Mouse (Mus musculus) induced T-regulatory cell, adult 2 months (primary cell): ENCODE data around the gene Nrcam.

Experiments
- DNase-seq: peaks from one replicate; pipeline ENCODE4 v3.0.0-alpha.2; 2012; ENCODE audit warnings: low read depth

The Nrcam gene

DNA sequence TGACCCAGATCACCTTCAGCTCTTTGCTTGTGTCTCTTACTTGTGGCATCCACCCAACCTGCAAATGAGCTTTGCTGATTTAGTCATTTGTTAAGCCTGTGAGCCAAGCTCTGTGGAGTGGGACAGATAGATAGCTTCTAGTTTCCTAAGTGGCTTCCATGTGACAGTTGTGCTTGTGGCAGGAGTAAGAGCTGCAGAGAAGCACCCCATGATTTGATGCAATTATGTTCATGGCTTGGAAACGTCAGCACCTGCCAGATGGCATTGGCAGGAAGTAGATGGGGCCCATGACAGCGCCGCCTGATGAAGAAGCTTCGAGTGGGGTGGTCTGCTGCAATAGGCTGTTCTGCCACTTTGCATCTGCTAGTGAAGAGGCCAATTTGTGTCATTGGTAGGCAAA is 186.4 kb downstream of the Nrcam start:
- DNase-seq: no peak

DNA sequence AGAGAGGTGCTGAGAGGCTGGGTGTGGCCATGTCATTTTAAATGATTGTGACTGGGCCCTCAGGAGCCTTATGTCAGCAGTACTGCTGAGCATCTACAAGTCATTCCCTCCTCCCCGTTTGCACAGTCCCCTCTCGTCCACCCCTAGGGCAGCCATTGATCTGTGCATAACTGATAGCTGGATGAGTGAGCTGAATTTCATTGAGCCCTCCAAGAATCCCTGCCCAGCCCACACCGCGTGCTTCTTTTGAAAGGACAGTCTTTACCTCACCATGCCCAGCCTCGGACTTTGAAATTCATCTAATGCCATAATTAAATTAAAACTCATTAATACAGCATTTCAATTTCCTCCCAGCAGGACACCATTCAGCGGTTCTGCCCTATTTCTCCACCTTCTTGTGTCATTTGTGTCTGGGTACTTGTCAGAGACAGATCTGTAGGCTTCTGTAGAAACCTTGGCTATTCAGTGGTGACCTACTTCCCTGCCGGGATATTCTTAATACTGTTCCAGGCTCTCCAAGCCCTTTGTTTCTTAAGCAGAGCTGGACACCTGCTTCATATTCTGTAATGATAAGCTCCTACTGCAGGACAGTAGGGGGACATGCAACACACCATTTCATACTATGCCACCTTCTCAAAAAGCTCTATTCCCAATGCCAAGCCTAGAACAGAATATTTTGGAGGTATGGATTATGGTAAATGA is 190.9 kb downstream of the Nrcam start:
- no peak for DNase-seq

DNA sequence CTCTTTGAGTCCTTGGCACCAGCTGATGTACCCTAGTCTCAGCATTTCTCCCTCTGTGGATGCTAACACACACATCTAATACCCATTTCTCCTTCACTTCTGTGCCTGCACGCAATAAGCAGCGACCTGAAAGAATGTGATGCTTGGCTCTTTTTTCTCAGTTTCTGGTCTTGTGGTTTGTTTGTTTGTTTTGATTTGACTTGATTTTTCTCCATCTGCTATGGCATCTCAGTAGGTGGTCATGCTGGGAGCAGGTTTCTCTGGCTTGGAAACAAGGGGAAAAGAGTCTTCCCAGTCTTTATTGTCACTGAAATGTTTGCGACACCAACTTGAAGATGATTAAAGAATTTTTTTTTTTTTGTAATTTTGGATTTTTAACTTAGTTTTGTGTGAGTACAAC is 192.8 kb downstream of the Nrcam start:
- no peak for DNase-seq

DNA sequence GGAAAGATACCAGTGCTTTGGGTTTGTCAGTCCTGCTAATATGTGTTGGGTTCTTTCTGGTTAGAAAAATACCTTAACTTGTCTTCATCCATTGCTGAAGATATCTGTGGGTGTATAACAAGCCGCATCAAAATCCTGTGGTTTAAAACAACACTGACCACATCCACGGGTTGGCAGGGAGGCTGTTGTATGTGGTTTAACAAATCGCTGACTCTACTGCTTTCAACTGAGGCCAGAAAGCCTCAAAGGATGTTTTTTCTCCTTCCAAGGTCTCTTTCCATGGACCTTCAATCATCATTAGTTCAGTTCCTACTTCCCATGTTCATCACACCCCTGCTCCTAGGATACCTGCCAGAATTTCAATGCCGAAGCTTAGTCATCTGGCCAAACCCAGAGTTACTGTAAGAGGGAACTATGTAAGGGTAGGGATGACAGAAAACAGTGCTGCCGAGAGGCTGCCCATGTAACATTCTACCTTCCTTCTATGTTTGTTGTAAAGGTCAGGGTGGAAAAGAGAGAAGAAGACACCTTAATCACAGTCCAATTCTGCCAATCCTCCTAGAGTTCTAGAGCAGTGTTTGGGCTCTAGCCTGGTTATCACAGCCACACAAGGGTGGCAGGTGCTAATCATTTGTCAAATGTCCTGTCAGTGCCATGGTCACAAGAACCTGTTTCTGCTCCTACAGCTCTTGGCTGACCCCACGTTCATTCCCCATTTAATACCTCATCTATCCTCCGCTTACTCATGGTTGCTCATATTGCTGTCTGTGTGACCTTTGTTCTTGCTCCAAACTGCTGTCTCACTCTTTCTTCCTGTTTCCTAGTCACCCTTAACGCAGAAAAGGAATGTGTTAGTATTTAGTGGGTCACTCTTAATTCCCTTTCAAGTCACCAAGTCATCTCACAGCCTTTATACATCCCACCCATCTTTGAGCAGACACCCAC is 196.2 kb downstream of the Nrcam start:
- DNase-seq: no peak

DNA sequence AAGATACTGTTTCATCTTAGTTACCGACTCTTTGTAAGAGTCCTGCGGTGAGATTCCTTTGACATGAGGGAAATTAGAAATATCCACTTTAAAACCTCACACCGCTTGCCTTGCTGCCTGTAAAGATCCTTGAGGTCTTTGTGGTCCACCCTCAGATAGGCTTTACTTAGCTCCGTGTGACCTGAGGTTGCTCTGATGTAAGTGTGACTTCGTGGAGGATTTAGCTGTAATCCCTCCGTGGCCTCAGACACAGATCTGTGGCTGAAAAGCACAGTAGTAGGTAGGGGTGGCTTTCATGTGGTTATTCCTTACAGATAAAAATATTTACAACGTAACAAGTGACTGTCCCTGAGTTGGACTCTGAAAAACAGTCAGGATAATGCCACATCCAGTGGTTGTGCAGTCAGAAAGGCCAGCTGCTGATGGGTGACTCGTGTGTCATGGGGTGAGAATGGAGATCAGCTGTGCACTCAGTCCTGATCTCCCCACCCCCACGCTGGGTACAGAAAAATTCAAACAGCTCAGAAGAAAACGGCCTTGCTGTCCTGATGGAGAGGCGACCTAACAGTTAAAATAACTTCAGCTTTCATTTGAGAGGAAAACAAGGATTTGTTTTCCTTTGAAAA is 199.8 kb downstream of the Nrcam start:
- DNase-seq: no peak

DNA sequence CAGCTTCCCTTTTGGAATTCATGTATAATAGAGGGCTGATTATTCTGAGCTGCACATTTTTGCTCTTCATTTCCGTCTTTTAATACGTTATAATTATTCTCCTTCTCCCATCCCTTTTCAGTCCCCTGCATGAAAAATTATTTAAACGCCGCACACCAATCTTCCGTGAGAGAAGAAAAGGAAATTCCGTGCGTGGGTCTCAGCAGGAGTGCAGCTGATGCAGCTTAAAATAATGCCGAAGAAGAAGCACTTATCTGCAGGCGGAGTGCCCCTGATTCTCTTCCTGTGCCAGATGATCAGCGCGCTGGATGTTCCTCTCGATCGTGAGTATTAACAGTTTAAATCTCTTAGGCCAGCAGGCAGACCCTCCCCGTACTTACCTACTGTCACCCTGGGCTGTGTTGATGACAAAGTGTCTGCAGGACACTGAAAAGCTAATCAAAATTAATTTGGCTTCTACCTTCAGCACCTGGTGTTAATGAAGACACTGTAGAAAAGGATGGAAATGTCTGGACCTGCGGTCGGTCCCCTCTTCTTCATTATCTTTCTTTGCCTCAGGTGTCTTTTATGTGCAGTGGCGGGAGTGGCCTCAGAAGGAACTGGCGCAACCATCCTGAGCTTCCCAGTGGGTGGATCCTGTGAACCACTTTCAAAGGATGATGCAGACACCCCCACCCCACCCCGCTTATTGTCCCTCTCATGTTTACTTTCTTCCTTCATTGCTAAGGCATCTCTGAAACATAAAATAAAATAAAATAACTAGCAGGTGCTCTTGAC is 203.8 kb downstream of the Nrcam start:
- no peak for DNase-seq

DNA sequence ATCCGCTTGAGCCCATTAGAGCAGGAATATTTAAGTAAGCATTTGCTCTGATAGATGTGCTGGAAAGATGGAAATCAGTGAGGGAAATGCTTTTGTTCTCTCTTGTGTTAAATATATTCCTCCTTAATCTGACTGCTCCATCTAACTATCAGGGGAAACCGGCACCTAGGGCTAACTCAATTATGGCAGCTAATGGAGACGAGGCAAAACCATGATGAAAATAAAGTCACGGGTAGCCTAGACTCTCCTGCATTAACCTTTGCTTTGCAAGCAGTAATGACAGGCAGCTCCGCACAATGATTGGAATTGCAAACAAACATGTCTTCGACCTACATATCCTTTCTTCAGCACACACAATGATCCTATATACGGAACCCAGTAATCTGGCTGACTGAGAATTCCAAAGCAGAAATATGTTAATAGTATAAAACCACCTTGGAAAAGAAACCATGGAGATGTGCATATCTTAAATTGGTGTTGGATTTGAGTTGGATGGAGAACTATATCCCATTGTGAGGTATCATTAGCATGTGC is 205.5 kb downstream of the Nrcam start:
- no peak for DNase-seq

DNA sequence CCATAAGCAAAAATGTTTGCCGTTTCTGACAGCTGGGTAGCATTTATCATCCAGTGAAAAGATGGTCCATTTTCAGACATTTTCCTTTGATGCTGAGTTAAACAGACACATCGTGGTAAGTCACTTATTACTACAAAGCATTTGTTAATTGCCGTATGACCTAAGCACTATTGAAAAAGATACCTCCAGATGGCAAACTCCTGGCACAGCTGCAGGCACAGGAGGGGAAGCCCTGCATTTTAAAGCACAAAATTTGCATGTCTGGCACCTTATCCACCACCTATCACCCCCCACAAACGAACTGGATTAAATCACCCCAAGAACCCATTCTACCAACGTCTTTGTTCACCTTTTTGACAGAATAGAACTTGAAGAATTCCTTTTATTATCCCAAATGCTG is 206.9 kb downstream of the Nrcam start:
- DNase-seq: no peak

DNA sequence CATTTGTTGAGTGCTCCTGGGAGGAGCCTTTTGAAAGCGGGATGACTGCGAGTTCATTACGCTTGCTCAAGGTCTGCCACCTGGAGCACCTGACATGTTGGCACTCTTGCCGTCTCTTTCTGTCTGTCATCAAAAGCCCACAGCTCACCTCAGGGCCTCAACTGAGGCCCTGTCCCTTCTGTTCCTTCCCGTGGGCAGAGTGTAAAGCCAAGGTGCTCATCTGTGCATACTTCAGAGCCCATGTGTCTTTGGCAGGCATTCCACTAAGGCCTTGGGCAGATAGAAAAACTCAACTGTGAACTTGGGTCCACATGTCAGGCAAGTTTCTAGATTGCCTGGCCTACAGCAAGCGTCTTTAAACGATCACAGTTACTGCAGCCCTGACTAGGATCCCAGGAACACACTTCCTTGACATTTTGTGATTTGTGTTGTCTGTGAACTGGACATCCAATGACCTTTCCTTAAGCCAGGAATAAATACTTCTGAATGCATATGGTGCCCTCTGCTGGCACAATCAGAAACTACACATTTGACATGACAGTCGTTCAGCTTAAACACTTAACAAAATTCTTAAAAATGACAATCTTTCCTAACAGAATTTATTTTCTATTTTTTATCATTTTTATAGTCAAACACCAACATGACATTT is 219.2 kb downstream of the Nrcam start:
- peak; percentile 58 for DNase-seq

DNA sequence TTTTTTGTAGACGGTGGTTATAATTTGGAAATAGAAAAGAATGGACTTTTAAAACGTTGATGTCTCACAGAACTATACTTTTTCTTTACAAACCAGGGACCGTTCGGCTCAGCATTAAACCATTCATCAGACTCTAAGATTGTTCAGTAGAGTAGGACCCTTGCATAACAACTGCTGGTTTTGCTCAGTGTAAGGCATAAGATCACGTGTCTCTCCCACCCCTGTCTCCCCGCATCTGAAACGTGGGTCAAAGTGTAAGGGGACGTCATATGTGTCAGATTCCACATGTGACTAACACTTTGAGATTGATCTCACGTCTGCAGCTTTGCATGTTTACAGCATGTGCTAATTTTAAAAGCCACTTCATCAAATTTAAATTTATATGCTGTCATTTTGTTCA is 219.8 kb downstream of the Nrcam start:
- no peak for DNase-seq

DNA sequence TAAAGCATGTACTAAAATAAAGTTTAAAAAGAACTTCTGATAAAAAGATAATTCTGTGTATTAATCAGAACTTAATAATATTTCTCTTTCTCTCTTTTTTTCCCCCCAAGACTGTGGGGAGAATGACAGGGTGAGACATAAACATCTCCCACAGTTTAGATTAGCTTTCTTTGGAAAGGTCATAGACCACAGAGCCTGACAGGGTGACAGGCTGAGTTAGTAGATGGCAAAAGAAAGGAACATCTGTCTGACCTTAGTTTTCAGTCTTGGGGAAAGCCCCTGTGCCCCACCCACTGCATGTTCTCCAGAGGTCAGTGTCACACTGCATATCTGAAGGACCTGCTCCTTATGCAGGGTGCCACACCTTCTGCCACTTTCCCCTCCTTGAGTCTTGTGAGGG is 222.9 kb downstream of the Nrcam start:
- DNase-seq: no peak

DNA sequence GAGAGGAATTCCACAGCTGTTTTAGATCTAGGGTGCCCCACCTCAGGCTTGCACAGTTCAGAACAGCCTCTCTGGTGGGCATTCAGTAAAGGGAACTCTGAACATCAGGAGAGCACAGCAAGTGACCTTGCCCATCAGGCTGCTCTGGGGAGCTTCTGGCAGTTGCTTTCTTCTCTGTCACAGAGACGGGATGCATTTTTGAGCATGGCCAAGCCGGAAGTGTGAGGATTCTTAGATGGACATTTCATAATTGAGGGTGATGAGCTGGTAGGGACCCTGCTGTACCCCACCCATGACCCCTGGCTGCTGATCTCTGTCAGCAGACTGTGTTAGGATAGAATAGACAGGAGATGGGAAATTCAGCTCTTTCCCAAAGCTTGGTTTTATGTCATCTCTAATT is 225.4 kb downstream of the Nrcam start:
- DNase-seq: no peak

DNA sequence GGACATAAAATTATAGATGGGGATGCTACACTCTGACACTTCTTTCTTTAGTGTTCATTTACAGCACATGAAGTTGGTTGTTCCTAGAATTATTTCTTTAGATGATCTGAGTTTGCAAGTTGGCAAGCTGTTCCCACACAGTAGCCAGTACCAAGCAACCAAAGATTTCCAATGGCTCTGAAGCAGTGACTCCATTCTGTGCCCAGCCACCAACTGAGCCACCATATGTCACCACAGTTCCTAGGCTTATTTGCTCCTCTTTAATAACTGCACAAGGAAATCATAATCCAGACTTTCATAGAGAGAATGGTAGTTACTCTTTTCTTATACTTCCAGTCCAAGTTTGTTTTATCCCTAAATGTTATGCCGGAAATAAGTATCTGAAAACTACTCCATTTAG is 226.1 kb downstream of the Nrcam start:
- DNase-seq: no peak

DNA sequence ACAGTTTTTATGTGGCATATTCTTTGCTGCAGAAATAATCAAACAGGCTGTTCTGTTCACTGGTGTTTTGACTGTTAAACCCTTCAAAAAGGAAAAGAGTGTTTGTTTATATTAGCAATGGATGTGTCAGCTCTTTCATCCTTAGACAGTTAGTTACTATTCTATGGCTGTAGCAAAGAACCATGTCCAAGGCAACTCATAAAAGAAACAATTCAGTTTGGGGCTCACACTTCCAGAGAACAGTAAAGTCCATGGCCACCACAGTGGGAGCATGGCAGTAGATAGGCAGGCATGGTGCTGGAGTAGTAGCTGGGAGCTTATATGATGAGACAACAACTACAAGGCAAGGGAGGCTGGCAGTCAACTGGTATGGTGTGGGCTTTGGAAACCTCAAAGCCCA is 231.3 kb downstream of the Nrcam start:
- no peak for DNase-seq

DNA sequence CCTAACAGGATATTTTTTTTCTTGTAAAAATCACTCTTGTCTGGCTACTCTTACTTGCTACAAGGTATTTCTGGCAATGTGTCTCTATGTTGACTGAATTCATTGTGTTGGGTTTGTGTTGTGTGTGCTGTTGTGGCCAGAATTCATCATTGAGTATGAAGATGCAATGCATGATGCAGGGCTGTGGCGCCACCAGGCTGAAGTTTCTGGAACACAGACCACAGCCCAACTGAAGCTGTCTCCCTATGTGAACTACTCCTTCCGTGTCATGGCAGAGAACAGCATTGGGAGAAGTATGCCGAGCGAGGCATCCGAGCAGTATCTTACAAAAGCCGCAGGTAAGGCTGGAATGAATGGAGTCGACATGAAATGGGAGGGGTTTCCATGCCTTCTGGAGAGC is 241.4 kb downstream of the Nrcam start:
- DNase-seq: no peak

DNA sequence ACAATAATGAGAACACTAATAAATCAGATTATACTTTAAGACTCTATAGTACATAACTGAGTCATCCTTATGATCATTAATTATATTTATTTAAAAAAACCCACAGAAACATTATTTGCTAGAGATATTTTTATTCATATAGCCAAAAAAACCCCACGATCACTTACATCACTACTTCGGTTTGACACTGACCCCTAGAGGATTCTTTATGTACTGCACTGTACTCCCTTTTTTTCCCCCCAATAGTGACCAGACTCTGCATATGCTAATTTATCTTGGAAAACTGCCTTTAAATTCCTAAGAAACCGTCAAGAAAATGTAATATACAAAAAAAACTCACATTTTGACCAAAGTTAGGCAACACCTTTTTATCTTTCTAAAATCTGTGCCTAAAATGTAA is 244.0 kb downstream of the Nrcam start:
- peak; percentile 29 for DNase-seq

DNA sequence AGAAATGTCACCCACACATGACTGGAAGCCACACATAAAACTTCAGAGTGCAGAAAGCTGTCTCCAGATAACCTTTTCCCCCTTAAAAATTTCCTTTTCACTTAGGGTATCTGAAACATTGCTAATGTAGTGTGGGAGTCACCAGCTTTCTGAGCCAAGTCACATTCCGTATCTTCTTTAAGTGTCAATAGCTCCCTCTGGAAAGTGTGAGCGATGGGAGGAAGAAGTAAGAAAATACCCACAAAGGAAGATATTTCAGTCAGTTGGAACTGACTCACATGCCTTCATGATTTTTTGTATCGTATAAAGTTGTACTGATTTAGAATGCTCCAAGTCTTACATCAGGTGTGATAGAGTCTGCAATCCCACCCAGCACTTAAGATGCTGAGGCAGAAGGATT is 245.5 kb downstream of the Nrcam start:
- no peak for DNase-seq

DNA sequence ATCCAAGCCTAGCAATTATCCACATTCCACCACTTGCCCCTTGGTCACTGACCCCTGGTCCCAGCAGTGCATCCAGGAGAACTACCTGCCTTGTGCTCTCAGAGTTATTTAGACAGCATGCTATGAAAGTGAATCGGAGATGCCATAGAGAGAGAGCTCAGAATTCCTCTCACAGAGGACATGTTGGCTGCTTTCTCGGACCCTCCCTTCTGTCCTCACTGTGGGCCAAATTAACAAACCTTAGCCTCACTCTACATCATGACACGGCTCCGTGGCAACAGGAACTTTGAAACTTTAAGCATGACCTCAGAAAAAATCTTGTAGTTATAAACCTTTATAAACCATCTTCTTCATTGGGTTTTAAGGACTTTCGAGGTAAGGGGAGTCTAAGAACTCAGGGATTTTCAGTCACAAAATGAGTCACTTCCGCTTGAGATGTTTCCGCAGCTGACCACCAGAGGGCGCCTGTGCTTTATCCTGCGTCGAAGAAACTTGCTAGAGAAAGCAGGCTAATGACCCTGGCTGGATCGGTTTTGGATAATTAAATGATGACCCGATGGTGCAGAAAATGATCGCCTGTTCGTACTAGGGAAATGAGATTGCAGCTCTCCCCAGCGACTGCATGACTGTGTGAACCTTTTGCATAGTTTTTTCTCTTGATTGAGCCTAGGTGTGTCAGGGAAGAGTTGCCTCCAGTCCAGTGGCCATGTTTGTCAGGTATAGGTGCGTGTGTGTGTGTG is 272.9 kb downstream of the Nrcam start:
- peak; percentile 23 for DNase-seq

DNA sequence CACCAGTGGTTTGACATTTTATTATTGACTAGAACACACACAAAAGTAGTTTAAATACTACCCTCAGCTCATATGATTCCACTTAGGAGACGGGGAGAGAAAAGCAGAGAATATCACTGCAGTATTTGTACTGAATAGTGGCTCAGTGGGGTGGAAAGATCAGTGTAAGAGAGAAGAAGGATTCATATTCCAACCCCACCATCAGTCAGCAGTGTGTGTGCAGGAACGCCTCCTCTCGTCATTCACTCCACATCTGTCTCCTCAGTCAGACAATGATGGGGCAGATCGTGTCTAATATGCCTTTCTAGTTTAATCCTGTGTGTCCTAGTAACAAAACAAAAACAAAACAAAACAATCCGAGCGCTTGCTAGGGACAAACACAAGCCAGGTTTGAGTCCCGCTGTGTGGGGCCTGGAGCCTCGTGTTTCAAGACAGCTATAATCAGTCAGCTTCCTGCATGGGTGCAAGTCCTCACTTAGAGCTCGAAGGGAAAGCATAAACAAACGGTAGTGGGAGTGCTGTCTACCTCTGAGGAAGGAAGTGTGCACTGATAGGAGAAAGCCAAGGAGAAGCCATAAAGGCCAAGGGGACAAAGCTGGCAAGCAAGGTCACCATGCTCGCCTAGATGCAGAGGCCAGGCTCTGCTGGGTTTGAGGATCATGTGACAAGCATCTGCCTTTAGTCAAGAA is 273.7 kb downstream of the Nrcam start:
- DNase-seq: no peak

DNA sequence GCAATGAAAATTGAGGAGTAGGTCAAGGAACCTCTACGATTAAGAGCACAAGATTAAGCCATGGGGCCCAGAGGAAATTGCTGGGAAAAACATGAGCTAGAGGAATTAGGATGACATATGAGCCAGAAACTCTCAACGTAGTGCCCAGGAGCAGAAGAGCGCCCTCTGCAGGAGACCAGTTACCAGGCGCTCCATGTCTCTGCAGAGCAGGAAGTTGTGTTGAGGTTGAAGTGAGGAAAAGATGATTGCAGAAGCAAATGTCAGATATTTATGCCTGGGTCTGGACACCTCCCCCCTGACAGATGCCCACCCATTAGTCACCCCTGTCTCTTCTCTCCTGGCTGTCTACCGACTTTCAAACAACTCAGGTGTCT is 274.3 kb downstream of the Nrcam start:
- no peak for DNase-seq
